Mouse (Mus musculus) ovary, adult 2 months (tissue): ENCODE results near the gene Polr1d. TPM values are rescaled to one million over a fixed set of nuclear protein-coding genes. Genes with fewer than 3 reads are reported as not detected.

Experiments
- polyA plus RNA-seq: library from polyadenylated mRNA; depleted of rRNA; stranded (reverse); fragments of >200 nt; gene quantifications from 2 replicates; pipeline ENCODE4 v1.2.3, GENCODE M21; 2012; rRNA removed

Gene Polr1d
- polyA plus RNA-seq, result 51.1 and 53.7 TPM in 2 replicates

GRCm38 (mm10) chr5:147076799-147077165 is at the start of gene Polr1d:
Gene Polr1d (plus strand): TSS chr5:147077050.

DNA sequence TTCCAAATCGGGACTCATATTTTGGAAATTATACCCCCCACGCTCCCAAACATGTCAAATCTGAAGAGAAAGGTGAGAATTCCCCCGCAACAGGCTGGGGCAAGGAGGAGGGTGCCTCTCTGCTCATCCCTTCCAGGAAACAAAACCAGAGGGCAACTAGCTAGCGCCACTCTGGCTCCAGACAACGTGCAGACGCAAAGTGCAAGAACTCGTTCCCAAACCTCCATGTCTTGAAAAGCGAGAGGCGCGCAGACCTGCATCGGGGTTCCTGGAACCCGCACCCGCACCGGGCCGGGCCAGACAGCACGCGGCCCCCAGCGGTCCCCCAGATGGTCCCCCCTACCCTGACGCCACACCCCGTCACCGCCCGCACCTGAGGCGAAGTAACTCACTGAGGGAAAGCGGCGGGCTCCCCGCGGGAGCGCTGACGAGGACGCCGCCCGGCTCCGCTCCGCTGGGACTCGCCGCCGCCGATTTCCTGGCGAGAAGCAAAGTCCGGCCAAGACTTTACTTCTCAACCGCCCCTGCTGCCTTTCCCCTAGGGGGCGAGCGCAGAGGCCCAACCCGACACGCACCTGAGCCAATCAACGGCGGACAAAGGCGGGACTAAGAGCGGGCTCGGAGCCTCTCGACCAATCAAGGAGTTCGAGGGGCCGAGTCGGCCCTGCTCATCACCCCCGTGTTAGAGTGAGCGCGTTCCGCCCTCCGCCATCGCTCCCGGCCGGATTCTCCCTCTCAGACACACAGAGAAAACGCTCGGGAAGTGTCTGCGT is 638 bp upstream of the Polr1d start, which contains the start of gene Lnx2:
Gene Lnx2 (minus strand): TSS at position 561 of the 773 bp plus-strand sequence.

Other genes with a start within 250 kb of the Polr1d start
- 26.6 and 53.7 TPM in 2 replicates for gene Rpl21, start 244.2 kb upstream of the Polr1d start, polyA plus RNA-seq
- gene Rasl11a, start 232.0 kb upstream of the Polr1d start, polyA plus RNA-seq, result 23.0 and 26.9 TPM in 2 replicates
- gene Gtf3a, start 128.4 kb upstream of the Polr1d start, polyA plus RNA-seq, result 123 and 144 TPM in 2 replicates
- 10.7 and 12.8 TPM in 2 replicates for gene Mtif3, start 113.2 kb upstream of the Polr1d start, polyA plus RNA-seq
- gene Lnx2, start 464 bp upstream of the Polr1d start, polyA plus RNA-seq, result 61.6 and 71.3 TPM in 2 replicates
- gene Gsx1, start 111.6 kb downstream of the Polr1d start, polyA plus RNA-seq, result 0.08 TPM in 1 of 2 replicates, not detected in the other
- 0.14 and 0.26 TPM in 2 replicates for gene Pdx1, start 192.9 kb downstream of the Polr1d start, polyA plus RNA-seq
- gene Cdx2, start 230.2 kb downstream of the Polr1d start, polyA plus RNA-seq, result 0.12 TPM in 1 of 2 replicates, not detected in the other
- gene Urad, start 245.4 kb downstream of the Polr1d start, polyA plus RNA-seq, result 0.47 TPM in 1 of 2 replicates, not detected in the other